Mouse (Mus musculus) neural tube, embryonic 13.5 days (tissue): Measurements from ENCODE around the gene Tenm2. TPM values are rescaled to one million over a fixed set of nuclear protein-coding genes. Genes with fewer than 3 reads are reported as not detected.

Source experiments
- ATAC-seq: fragments of 200-750 bp; cut with Nextera tagmentation; 2 replicates; pipeline ENCODE4 v1.8.0; 2017; ENCODE audit warnings: low read depth, mild to moderate bottlenecking, moderate TSS enrichment, moderate library complexity
- H3K27ac ChIP-seq: fragments of 300-500 bp; sonication (generic); replicated peaks from 2 replicates; pipeline ENCODE4 v1.5.1; 2015; ENCODE audit warnings: moderate library complexity, mild to moderate bottlenecking, inconsistent platforms
- H3K27me3 ChIP-seq: fragments of 300-500 bp; sonication (generic); 2 replicates; pipeline ENCODE4 v1.6.1; 2015; ENCODE audit warnings: mild to moderate bottlenecking, inconsistent platforms
- H3K36me3 ChIP-seq: fragments of 300-500 bp; sonication (generic); 2 replicates; pipeline ENCODE4 v1.6.1; 2015; ENCODE audit warnings: mild to moderate bottlenecking, inconsistent platforms
- H3K4me1 ChIP-seq: fragments of 300-500 bp; sonication (generic); replicated peaks from 2 replicates; pipeline ENCODE4 v1.6.1; 2015; ENCODE audit warnings: inconsistent platforms
- H3K4me2 ChIP-seq: fragments of 300-500 bp; sonication (generic); 2 replicates; pipeline ENCODE4 v1.6.1; 2015; ENCODE audit warnings: inconsistent platforms, mild to moderate bottlenecking, moderate library complexity
- H3K4me3 ChIP-seq: fragments of 300-500 bp; sonication (generic); 2 replicates; pipeline ENCODE4 v1.5.1; 2015; ENCODE audit warnings: mild to moderate bottlenecking, inconsistent platforms
- H3K9ac ChIP-seq: fragments of 300-500 bp; sonication (generic); 2 replicates; pipeline ENCODE4 v1.6.1; 2015; ENCODE audit warnings: moderate library complexity, mild to moderate bottlenecking, inconsistent platforms
- H3K9me3 ChIP-seq: fragments of 300-500 bp; sonication (generic); 2 replicates; pipeline ENCODE4 v1.6.1; 2016; ENCODE audit warnings: inconsistent platforms
- WGBS: fragments of 180-500 bp; shearing (Covaris S2); methylation state at CpG from one replicate; pipeline ENCODE4 v1.1.7; 2015; 5-methylcytosine and 5-hydroxymethylcytosine counted together
- polyA plus RNA-seq: library from polyadenylated mRNA; unstranded; fragments of >200 nt; fragmentation: Nextera tagmentation; extraction: Ambion mirVana; gene quantifications from 2 replicates; pipeline ENCODE4 v1.2.1, GENCODE M21; 2015

Gene Tenm2
- polyA plus RNA-seq, 1 experiment from 2014 or later, result 14.2 TPM

GRCm38 (mm10) chr11:36632201-36632600, 603.6 kb downstream of the Tenm2 start:
- no peak for ATAC-seq
- no peak overlapping the region for H3K27ac ChIP-seq
- H3K4me3 ChIP-seq, result no peak overlapping the region
- peaks cover 19% of the 10 kb centered on the region for H3K4me1 ChIP-seq
- no peaks in the 10 kb centered on the region for H3K9me3 ChIP-seq
- no peaks in the 10 kb centered on the region for H3K27me3 ChIP-seq
- no peak overlapping the region for H3K9ac ChIP-seq
- no peak overlapping the region for H3K4me2 ChIP-seq
- no peaks in the 10 kb centered on the region for H3K36me3 ChIP-seq

- H3K4me1 ChIP-seq, result no peaks in the 10 kb centered on the region
- ATAC-seq, result no peak
Observed at GRCm38 (mm10) chr11:36613807-36614206, 622.0 kb downstream of the Tenm2 start.

GRCm38 (mm10) chr11:36604815-36605382, 630.9 kb downstream of the Tenm2 start:
- Histone ChIP-seq H3K4me1 (0 out of 2 replicates have a peak, but pooled peaks cover 9% of the 10 kb centered on the region), H3K27ac (no peak overlapping the region), H3K9ac (no peak overlapping the region), H3K4me3 (no peak overlapping the region), H3K4me2 (no peak overlapping the region), H3K27me3 (no peaks in the 10 kb centered on the region), H3K36me3 (no peaks in the 10 kb centered on the region), H3K9me3 (no peaks in the 10 kb centered on the region)
- no peak for ATAC-seq
- WGBS, result 26% methylated on average over 8 of the region's 8 CpGs

More at GRCm38 (mm10) chr11:36613807-36614206, 622.0 kb downstream of the Tenm2 start:
- Histone ChIP-seq H3K9ac (no peak overlapping the region), H3K4me2 (no peak overlapping the region), H3K9me3 (no peaks in the 10 kb centered on the region), H3K4me3 (no peak overlapping the region), H3K27ac (no peak overlapping the region), H3K27me3 (no peaks in the 10 kb centered on the region), H3K36me3 (no peaks in the 10 kb centered on the region)
- 80% methylated on average over 6 of the region's 6 CpGs for WGBS

- Histone ChIP-seq H3K4me3 (no peak overlapping the region), H3K9ac (no peak overlapping the region), H3K9me3 (no peaks in the 10 kb centered on the region), H3K27me3 (no peaks in the 10 kb centered on the region), H3K4me1 (0 out of 2 replicates have a peak, but pooled peaks cover 9% of the 10 kb centered on the region), H3K27ac (no peak overlapping the region), H3K4me2 (no peak overlapping the region), H3K36me3 (no peaks in the 10 kb centered on the region)
- no peak for ATAC-seq
- whole genome bisulfite sequencing, result 36% methylated on average over 3 of the region's 3 CpGs
Observed at GRCm38 (mm10) chr11:36604272-36604671, 631.5 kb downstream of the Tenm2 start.

DNA sequence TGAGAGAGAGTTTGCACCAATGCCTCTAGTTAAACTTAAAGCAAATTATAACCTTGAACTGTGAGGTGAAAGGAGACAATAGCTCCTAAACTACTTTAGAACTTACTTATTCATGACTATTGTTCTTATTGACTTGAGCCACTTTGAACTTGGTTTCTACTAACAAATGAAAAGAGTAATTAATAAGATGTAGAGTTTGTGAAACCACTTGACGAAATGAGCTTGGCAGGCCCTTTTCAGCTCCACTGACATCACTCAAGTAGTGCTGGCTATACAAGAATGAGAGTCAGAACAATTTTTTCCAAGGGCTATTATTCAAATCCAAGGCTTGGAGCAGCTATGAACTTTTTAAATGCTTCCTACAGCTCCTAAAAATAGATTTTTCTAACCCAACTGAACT, 643.3 kb downstream of the Tenm2 start:
- Histone ChIP-seq H3K27ac (no peak overlapping the region), H3K9ac (no peak overlapping the region), H3K9me3 (no peaks in the 10 kb centered on the region), H3K36me3 (no peaks in the 10 kb centered on the region), H3K4me2 (no peak overlapping the region), H3K4me1 (no peaks in the 10 kb centered on the region), H3K4me3 (no peak overlapping the region), H3K27me3 (no peaks in the 10 kb centered on the region)
- 34% methylated on average over 1 of the region's 1 CpGs for WGBS
- ATAC-seq, result no peak

GRCm38 (mm10) chr11:36566146-36566545, 669.6 kb downstream of the Tenm2 start:
- no peak overlapping the region for H3K9ac ChIP-seq
- H3K4me1 ChIP-seq, result peaks cover 4% of the 10 kb centered on the region; the same call in 1 of the 2 replicates
- H3K36me3 ChIP-seq, result no peaks in the 10 kb centered on the region
- no peaks in the 10 kb centered on the region; the same call in 1 of the 2 replicates for H3K9me3 ChIP-seq
- no peak overlapping the region for H3K27ac ChIP-seq
- H3K4me2 ChIP-seq, result no peak overlapping the region
- 69% methylated on average over 2 of the region's 2 CpGs for WGBS
- ATAC-seq, result no peak
- H3K27me3 ChIP-seq, result no peaks in the 10 kb centered on the region
- H3K4me3 ChIP-seq, result no peak overlapping the region

GRCm38 (mm10) chr11:36562851-36563250, 672.9 kb downstream of the Tenm2 start:
- Histone ChIP-seq H3K9me3 (no peaks in the 10 kb centered on the region; the same call in 1 of the 2 replicates), H3K4me2 (no peak overlapping the region), H3K27ac (no peak overlapping the region), H3K4me1 (peaks cover 4% of the 10 kb centered on the region; the same call in 1 of the 2 replicates), H3K36me3 (no peaks in the 10 kb centered on the region), H3K27me3 (no peaks in the 10 kb centered on the region), H3K4me3 (no peak overlapping the region), H3K9ac (no peak overlapping the region)
- no peak for ATAC-seq
- WGBS, result 53% methylated on average over 3 of the region's 3 CpGs

DNA sequence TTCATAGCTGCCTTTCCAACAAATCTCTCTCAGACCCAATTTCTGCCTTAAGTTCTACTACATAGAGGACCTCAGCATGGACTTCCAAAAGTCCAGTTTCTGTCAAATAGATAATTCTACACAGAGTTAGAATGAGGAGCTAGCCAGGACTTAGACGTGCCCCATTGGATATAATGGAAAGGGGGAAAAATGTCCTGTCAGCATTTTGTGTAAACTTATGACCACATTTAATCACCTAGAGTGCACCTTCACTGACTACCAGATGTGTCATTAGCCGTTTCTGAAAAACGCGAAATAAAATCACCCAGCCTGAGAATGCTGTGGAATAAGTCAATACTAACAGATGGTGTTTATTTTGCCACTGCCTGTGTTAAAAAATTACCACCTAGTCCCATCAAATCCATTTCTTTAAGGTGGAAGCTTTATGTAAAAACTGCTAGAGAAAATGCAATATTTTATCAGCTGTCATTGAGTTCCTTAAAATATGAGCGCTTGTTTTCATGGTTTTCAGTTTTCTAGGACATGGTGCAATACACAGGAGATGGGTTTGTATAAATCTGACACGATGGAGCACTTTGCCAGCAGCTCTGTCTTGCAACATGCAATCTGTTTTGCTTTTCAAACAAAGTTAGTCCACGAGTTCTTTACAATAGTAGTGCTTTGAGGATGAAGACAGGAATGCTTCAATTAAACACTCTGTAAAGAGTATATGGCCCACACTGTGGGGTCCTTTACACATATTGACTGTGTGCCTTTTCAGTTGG, 674.8 kb downstream of the Tenm2 start:
- Histone ChIP-seq H3K4me2 (no peak overlapping the region), H3K4me3 (no peak overlapping the region), H3K27me3 (no peaks in the 10 kb centered on the region), H3K27ac (no peak overlapping the region), H3K36me3 (no peaks in the 10 kb centered on the region), H3K9me3 (no peaks in the 10 kb centered on the region; the same call in 1 of the 2 replicates), H3K4me1 (0 out of 2 replicates have a peak, but pooled peaks cover under 1% of the 10 kb centered on the region), H3K9ac (no peak overlapping the region)
- ATAC-seq, result no peak
- 67% methylated on average over 7 of the region's 7 CpGs for WGBS

GRCm38 (mm10) chr11:36557316-36557715, 678.4 kb downstream of the Tenm2 start:
- no peak for ATAC-seq
- WGBS, result 77% methylated on average over 6 of the region's 6 CpGs
- H3K27me3 ChIP-seq, result no peaks in the 10 kb centered on the region
- H3K4me1 ChIP-seq, result peaks cover 16% of the 10 kb centered on the region
- H3K4me2 ChIP-seq, result no peak overlapping the region
- no peak overlapping the region for H3K4me3 ChIP-seq
- no peaks in the 10 kb centered on the region for H3K9me3 ChIP-seq
- no peak overlapping the region for H3K9ac ChIP-seq
- no peak overlapping the region for H3K27ac ChIP-seq
- H3K36me3 ChIP-seq, result no peaks in the 10 kb centered on the region

GRCm38 (mm10) chr11:36553286-36553685, 682.5 kb downstream of the Tenm2 start:
- WGBS, result 32% methylated on average over 5 of the region's 5 CpGs

DNA sequence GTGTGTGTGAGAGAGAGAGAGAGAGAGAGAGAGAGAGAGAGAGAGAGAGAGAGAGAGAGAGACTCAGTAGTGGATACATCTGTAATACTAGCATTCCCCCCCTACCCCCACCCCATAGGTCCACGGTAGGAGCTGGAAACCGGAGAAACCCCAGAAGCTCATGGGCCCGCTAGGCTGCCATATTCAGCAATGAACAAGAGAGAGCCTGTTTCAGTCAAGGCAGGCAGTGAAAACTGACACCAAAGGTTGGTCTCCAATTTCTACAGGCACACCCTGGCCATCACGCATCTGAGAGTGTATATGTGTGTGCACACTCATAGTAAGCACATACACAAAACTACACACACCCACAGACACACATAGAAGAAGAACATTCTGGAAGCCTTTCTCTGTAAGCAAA, 685.1 kb downstream of the Tenm2 start:
- no peaks in the 10 kb centered on the region for H3K27me3 ChIP-seq
- H3K4me2 ChIP-seq, result no peak overlapping the region
- no peak for ATAC-seq
- H3K4me3 ChIP-seq, result no peak overlapping the region
- no peak overlapping the region for H3K9ac ChIP-seq
- H3K36me3 ChIP-seq, result no peaks in the 10 kb centered on the region
- no peak overlapping the region for H3K27ac ChIP-seq
- no peaks in the 10 kb centered on the region for H3K9me3 ChIP-seq
- peaks cover 26% of the 10 kb centered on the region for H3K4me1 ChIP-seq
- WGBS, result 73% methylated on average over 4 of the region's 4 CpGs

More at GRCm38 (mm10) chr11:36553286-36553685, 682.5 kb downstream of the Tenm2 start:
- Histone ChIP-seq H3K4me1 (peaks cover 26% of the 10 kb centered on the region), H3K27ac (no peak overlapping the region), H3K27me3 (no peaks in the 10 kb centered on the region), H3K9me3 (no peaks in the 10 kb centered on the region), H3K4me3 (no peak overlapping the region), H3K9ac (no peak overlapping the region), H3K4me2 (no peak overlapping the region), H3K36me3 (no peaks in the 10 kb centered on the region)
- no peak for ATAC-seq

DNA sequence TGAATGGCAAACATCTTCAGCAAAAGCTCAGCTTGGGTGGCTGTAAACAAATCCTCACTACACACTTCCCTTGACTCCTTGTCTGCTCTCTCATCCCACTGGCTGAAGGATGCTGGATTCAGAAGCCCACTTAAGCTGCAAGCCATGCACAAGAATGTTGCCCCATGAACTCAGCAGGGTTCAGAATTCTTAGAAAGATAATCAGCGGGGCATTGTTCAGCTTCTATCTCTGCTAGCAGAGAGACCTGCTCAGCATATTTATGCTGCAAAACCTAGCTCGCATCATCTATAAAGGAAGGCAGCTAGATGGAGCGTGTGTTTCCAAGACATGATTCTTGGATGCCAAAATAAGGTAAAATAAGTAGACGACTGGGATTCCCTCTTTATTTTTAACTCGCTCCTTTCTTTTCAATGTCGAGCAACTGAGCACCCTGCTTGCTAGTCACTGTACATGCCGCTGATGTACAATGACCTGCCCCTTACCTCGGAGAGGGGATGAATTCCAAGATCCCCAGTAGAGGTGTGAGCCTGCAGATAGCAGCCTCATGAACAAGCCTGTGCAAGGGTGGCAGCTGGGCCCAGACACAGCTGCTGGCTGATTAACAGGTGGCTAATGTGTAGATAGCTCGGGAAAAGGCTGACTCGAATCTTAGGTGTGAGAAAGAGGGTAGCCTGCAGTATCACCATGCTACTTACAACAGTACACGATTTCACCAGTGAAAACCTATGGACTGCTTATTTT, 686.2 kb downstream of the Tenm2 start:
- Histone ChIP-seq H3K27ac (no peak overlapping the region; the same call in 1 of the 2 replicates), H3K9me3 (no peaks in the 10 kb centered on the region), H3K9ac (no peak overlapping the region), H3K4me3 (no peak overlapping the region), H3K36me3 (no peaks in the 10 kb centered on the region), H3K4me2 (no peak overlapping the region), H3K27me3 (no peaks in the 10 kb centered on the region), H3K4me1 (peaks cover 26% of the 10 kb centered on the region)
- no peak for ATAC-seq
- 64% methylated on average over 11 of the region's 11 CpGs for WGBS
